Mouse (Mus musculus) myocyte (in vitro differentiated cells): Measurements from ENCODE around the gene Vps35l.

ENCODE experiments used
- CEBPB ChIP-seq: IDR thresholded peaks from 2 replicates; pipeline ENCODE4 v1.6.1; 2011; ENCODE audit warnings: mild to moderate bottlenecking, moderate library complexity; ENCODE audit not compliant: poor library complexity, insufficient read depth, severe bottlenecking
- E2F4 ChIP-seq: IDR thresholded peaks from one replicate; pipeline ENCODE4 v1.6.1; 2011; ENCODE audit warnings: mild to moderate bottlenecking, control low read depth, moderate library complexity; ENCODE audit not compliant: insufficient read depth
- MAX ChIP-seq: IDR thresholded peaks from one replicate; pipeline ENCODE4 v1.6.1; 2011; ENCODE audit warnings: low read depth, mild to moderate bottlenecking, control low read depth
- MYOD1 ChIP-seq, 3 experiments: IDR thresholded peaks; one replicate each; pipeline ENCODE4 v1.6.1; 2011; ENCODE audit warnings: control low read depth in 2 of 3, low read depth in 2 of 3, mild to moderate bottlenecking in 2 of 3, moderate library complexity in 1 of 3; ENCODE audit not compliant: insufficient read length in 2 of 3, control insufficient read depth in 1 of 3
- MYOG ChIP-seq, 3 experiments: IDR thresholded peaks; one replicate each; pipeline ENCODE4 v1.6.1; 2011; ENCODE audit warnings: control low read depth in 2 of 3, low read depth in 2 of 3, mild to moderate bottlenecking in 2 of 3; ENCODE audit not compliant: insufficient read length in 2 of 3, control insufficient read depth in 1 of 3, insufficient read depth in 1 of 3
- POLR2A ChIP-seq: IDR thresholded peaks from one replicate; pipeline ENCODE4 v1.6.1; 2011; ENCODE audit warnings: low read depth, mild to moderate bottlenecking, control low read depth, moderate library complexity; ENCODE audit not compliant: insufficient read length
- POLR2AphosphoS2 ChIP-seq: IDR thresholded peaks from one replicate; pipeline ENCODE4 v1.6.1; 2011; ENCODE audit warnings: low read depth, control low read depth; ENCODE audit not compliant: insufficient read length
- REST ChIP-seq: IDR thresholded peaks from one replicate; pipeline ENCODE4 v1.6.1; 2011; ENCODE audit warnings: mild to moderate bottlenecking, control low read depth, moderate library complexity; ENCODE audit not compliant: insufficient read depth, insufficient read length
- SRF ChIP-seq: IDR thresholded peaks from one replicate; pipeline ENCODE4 v1.6.1; 2011; ENCODE audit warnings: low read depth; ENCODE audit not compliant: control insufficient read depth, insufficient read length
- TCF12 ChIP-seq: IDR thresholded peaks from one replicate; pipeline ENCODE4 v1.6.1; 2011; ENCODE audit warnings: mild to moderate bottlenecking, control low read depth; ENCODE audit not compliant: poor library complexity, insufficient read depth, severe bottlenecking
- TCF3 ChIP-seq: IDR thresholded peaks from one replicate; pipeline ENCODE4 v1.6.1; 2011; ENCODE audit warnings: low read depth, control low read depth; ENCODE audit not compliant: insufficient read length
- USF1 ChIP-seq: IDR thresholded peaks from one replicate; pipeline ENCODE4 v1.6.1; 2011; ENCODE audit warnings: low read depth, mild to moderate bottlenecking, control low read depth, moderate library complexity

GRCm38 (mm10) chr7:118783305-118784001 lies 43.4 kb downstream of the Vps35l start:
- no peak for TF ChIP-seq E2F4
- TF ChIP-seq TCF12, result no peak
- no peak for TF ChIP-seq POLR2AphosphoS2
- no peak for TF ChIP-seq CEBPB
- TF ChIP-seq TCF3, result no peak
- TF ChIP-seq MAX, result no peak
- TF ChIP-seq POLR2A, result no peak
- no peak for TF ChIP-seq MYOG (IDR thresholded peaks at IDR 0.05; ENCODE audit: control insufficient read depth in 1 of 3, insufficient read depth in 1 of 3, insufficient read length in 2 of 3, low read depth in 2 of 3)
- TF ChIP-seq SRF, result no peak
- TF ChIP-seq REST, result no peak
- TF ChIP-seq USF1, result no peak
- TF ChIP-seq MYOD1 (IDR thresholded peaks at IDR 0.05; ENCODE audit: control insufficient read depth in 1 of 3, insufficient read length in 2 of 3, low read depth in 2 of 3), result no peak
